Mouse (Mus musculus): ENCODE results near the gene Gm28048.

GRCm38 (mm10) chr11:22922546-22922945, 59.3 kb downstream of the Gm28048 start:
- TF ChIP-seq CTCF (IDR thresholded peaks at IDR 0.05; ENCODE audit: control insufficient read depth, insufficient read depth, insufficient replicate concordance, low read depth, low read length) (no peak), POLR2A (IDR thresholded peaks at IDR 0.05; ENCODE audit: control insufficient read depth, low read depth, low read length) (no peak)
